Mouse (Mus musculus): Measurements from ENCODE around the gene Zgrf1. TPM values are rescaled to one million over a fixed set of nuclear protein-coding genes. Genes with fewer than 3 reads are reported as not detected.
A peak's percentile ranks its signal among the peaks of the same experiment; 100 is the strongest.

Zgrf1 gene
- polyA plus RNA-seq, 1 experiment from 2014 or later, result 7.0 TPM

DNA sequence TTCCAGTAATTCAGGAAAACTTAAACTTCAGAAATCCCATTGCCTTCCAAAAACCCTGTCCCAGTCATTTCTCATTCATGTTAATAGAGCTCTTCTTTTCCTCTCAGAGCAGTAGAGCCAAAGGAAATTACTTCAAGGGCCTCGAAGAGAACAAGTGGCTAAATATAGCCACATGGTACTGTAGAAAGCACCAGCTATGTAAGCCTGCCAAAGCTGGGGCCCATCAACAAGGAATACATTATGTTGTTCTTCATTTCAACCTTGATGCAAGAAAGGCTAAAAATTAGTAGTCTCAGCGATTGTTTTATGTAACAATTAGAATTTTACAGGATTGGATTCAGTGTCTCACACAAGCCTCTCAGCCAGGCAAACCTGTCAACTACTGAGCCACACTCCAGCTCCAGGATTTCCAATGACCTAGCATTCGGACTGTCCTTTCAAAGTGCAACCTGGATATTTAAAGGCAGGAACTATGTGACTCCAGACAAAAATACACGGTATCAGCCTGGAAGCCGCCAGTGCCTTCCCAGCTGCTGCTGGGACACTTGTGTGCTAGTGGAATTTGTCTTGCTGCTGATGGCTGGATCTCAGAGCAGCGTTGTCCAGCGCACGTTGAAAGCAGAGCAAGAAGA is 28.0 kb upstream of the Zgrf1 start:
- Histone ChIP-seq H3K27ac (ENCODE audit: low read length) (peak overlapping the region; percentile 98), H3K9me3 (replicated peaks; ENCODE audit: control insufficient read depth, low read length) (no peaks in the 10 kb centered on the region), H3K9ac (ENCODE audit: low read length) (peak overlapping the region; percentile 21), H3K36me3 (ENCODE audit: control insufficient read depth, insufficient read depth) (no peaks in the 10 kb centered on the region), H3K4me2 (ENCODE audit: low read depth, low read length) (peak overlapping the region; percentile 46), H3K4me3 (ENCODE audit: low read length) (no peak overlapping the region), H3K4me1 (ENCODE audit: control insufficient read depth, insufficient read depth, low read length) (peaks cover 22% of the 10 kb centered on the region), H3K27me3 (ENCODE audit: control insufficient read depth, insufficient read depth, low read length) (no peaks in the 10 kb centered on the region)
- WGBS, result 31% methylated on average over 8 of the region's 8 CpGs
- peak; percentile 88 for ATAC-seq (replicated peaks; ENCODE audit: extremely low read depth, insufficient read depth, low FRiP score)

DNA sequence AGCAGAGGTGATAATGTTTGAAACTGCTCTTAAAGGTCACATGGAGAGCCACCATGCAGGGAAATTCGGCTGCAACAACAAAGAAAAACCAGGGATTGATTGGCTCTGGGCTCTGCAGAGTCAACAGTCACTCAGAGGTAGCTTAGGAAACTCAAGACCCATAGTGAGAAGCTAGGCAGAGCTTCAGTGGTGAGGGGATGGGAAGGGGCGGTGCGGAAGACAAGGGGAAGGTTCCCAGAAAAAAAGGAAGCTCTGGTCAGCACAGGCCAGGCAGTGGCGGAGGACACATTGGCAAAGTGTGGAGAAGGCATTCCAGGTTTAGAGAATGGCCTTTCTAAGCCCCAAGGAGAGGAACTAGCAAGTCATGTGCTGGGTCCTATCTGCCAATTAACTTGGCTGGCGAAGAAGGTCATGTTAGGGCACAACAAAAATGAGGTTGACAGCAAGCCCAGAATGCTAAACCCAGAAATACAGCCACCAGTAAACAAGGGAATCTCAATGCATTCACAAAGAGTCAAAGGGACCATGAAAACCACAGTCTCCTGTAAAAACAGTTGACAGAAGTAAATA is 25.7 kb upstream of the Zgrf1 start:
- Histone ChIP-seq H3K4me3 (ENCODE audit: low read length) (no peak overlapping the region), H3K9me3 (replicated peaks; ENCODE audit: control insufficient read depth, low read length) (no peaks in the 10 kb centered on the region), H3K4me1 (ENCODE audit: control insufficient read depth, insufficient read depth, low read length) (peaks cover 11% of the 10 kb centered on the region), H3K4me2 (ENCODE audit: low read depth, low read length) (no peak overlapping the region), H3K27ac (ENCODE audit: low read length) (peak overlapping the region; percentile 65), H3K27me3 (ENCODE audit: control insufficient read depth, insufficient read depth, low read length) (no peaks in the 10 kb centered on the region), H3K36me3 (ENCODE audit: control insufficient read depth, insufficient read depth) (no peaks in the 10 kb centered on the region), H3K9ac (ENCODE audit: low read length) (no peak overlapping the region)
- WGBS, result 65% methylated on average over 5 of the region's 5 CpGs
- ATAC-seq (replicated peaks; ENCODE audit: extremely low read depth, insufficient read depth, low FRiP score), result no peak

DNA sequence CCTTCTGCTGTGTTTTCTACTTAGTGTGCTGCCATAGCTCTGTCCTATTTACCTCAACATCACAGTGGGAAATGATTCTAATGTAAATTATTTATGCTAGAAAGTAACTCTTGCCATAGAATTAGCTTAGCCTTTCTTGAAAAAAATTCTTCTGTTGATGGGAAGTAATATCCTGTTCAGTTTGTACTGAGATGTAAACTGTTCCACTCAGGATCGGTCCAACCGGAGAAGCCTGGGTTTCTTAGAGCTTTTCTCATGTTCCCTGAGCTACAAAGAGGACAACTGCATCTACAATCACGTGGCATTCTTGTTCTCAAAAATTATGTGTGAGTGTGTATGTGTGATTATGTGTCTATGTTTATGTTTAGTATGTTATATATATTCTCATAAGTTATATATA is 24.1 kb upstream of the Zgrf1 start:
- no peak overlapping the region for H3K4me2 ChIP-seq (ENCODE audit: low read depth, low read length)
- no peaks in the 10 kb centered on the region for H3K36me3 ChIP-seq (ENCODE audit: control insufficient read depth, insufficient read depth)
- no peak for ATAC-seq (replicated peaks; ENCODE audit: extremely low read depth, insufficient read depth, low FRiP score)
- no peaks in the 10 kb centered on the region for H3K9me3 ChIP-seq (replicated peaks; ENCODE audit: control insufficient read depth, low read length)
- H3K27me3 ChIP-seq (ENCODE audit: control insufficient read depth, insufficient read depth, low read length), result no peaks in the 10 kb centered on the region
- WGBS, result 84% methylated on average over 3 of the region's 3 CpGs
- H3K4me1 ChIP-seq (ENCODE audit: control insufficient read depth, insufficient read depth, low read length), result peaks cover 11% of the 10 kb centered on the region
- H3K4me3 ChIP-seq (ENCODE audit: low read length), result no peak overlapping the region
- no peak overlapping the region for H3K9ac ChIP-seq (ENCODE audit: low read length)
- H3K27ac ChIP-seq (ENCODE audit: low read length), result no peak overlapping the region

DNA sequence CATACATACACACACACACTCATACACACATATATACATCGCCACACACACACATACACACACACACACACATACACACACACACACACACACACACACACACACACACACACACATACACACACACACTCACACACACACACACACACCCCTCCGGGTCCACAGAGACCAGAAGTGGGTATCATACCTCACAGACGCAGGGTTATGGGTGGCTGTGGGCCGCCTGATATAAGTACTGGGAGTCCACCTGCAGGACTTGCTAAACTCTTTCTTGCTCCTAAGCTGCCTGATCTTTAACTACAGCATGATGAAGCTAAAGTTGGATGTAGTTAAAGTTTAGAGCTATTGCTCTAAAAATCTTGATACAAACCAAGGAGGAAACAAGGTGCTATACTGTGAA is 23.5 kb upstream of the Zgrf1 start:
- Histone ChIP-seq H3K27me3 (ENCODE audit: control insufficient read depth, insufficient read depth, low read length) (no peaks in the 10 kb centered on the region), H3K4me2 (ENCODE audit: low read depth, low read length) (no peak overlapping the region), H3K4me3 (ENCODE audit: low read length) (no peak overlapping the region), H3K9me3 (replicated peaks; ENCODE audit: control insufficient read depth, low read length) (no peaks in the 10 kb centered on the region), H3K27ac (ENCODE audit: low read length) (no peak overlapping the region), H3K36me3 (ENCODE audit: control insufficient read depth, insufficient read depth) (no peaks in the 10 kb centered on the region), H3K9ac (ENCODE audit: low read length) (no peak overlapping the region), H3K4me1 (ENCODE audit: control insufficient read depth, insufficient read depth, low read length) (peaks cover 9% of the 10 kb centered on the region)
- WGBS, result 69% methylated on average over 4 of the region's 4 CpGs
- no peak for ATAC-seq (replicated peaks; ENCODE audit: extremely low read depth, insufficient read depth, low FRiP score)

DNA sequence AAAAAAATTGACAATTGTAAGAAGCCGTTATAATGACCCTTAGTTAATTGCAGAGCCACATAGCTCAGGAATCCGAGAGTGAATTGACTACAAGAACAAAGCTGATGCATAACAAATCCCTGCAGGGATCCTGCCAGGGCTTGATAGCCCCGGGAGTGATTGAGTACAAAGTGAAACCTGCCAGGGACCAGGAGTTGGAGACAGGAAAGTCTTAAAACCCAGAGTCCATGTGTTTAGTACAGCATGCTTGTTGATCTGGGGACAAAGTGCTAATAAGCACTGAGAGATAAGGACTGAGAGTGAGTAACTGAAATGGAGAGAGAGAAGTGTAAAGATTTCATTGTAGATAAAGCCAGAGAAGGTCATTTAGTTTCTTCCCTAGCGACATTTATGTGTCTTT is 23.0 kb upstream of the Zgrf1 start:
- Histone ChIP-seq H3K27ac (ENCODE audit: low read length) (peak overlapping the region; percentile 47), H3K36me3 (ENCODE audit: control insufficient read depth, insufficient read depth) (no peaks in the 10 kb centered on the region), H3K27me3 (ENCODE audit: control insufficient read depth, insufficient read depth, low read length) (no peaks in the 10 kb centered on the region), H3K4me2 (ENCODE audit: low read depth, low read length) (0 out of 2 replicates have a peak overlapping the region, but pooled peaks have one; percentile 5), H3K4me1 (ENCODE audit: control insufficient read depth, insufficient read depth, low read length) (peaks cover 8% of the 10 kb centered on the region), H3K4me3 (ENCODE audit: low read length) (no peak overlapping the region), H3K9me3 (replicated peaks; ENCODE audit: control insufficient read depth, low read length) (no peaks in the 10 kb centered on the region), H3K9ac (ENCODE audit: low read length) (peak overlapping the region; percentile 33; the same call in 1 of the 2 replicates)
- no peak for ATAC-seq (replicated peaks; ENCODE audit: extremely low read depth, insufficient read depth, low FRiP score)
- 21% methylated on average over 4 of the region's 4 CpGs for WGBS

DNA sequence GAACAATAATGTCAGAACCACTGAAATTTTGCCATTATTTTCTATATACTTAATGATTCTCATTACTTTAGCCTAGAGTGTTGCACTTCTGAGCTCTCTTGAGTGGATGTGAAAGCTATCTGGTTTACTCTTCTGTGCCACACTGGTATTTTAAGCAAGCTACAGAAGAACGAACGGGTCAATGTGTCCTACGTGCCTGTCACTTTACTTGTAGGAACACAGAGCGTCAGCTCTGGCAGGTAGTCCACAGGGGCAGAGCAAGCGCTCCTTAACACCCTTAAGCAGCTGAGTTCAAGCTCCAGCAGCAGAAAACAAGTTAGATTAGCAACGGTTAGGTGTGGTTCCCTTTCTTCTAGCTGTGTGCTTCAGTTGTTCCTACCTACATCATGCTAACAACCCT is 14.1 kb upstream of the Zgrf1 start:
- peaks cover 19% of the 10 kb centered on the region; the same call in 1 of the 2 replicates for H3K36me3 ChIP-seq (ENCODE audit: control insufficient read depth, insufficient read depth)
- H3K4me1 ChIP-seq (ENCODE audit: control insufficient read depth, insufficient read depth, low read length), result peaks cover 9% of the 10 kb centered on the region; the same call in 1 of the 2 replicates
- peak overlapping the region; percentile 82 for H3K27ac ChIP-seq (ENCODE audit: low read length)
- no peaks in the 10 kb centered on the region for H3K9me3 ChIP-seq (replicated peaks; ENCODE audit: control insufficient read depth, low read length)
- ATAC-seq (replicated peaks; ENCODE audit: extremely low read depth, insufficient read depth, low FRiP score), result peak; percentile 94
- WGBS, result 56% methylated on average over 6 of the region's 6 CpGs
- H3K4me2 ChIP-seq (ENCODE audit: low read depth, low read length), result no peak overlapping the region
- H3K4me3 ChIP-seq (ENCODE audit: low read length), result no peak overlapping the region
- no peak overlapping the region for H3K9ac ChIP-seq (ENCODE audit: low read length)
- no peaks in the 10 kb centered on the region for H3K27me3 ChIP-seq (ENCODE audit: control insufficient read depth, insufficient read depth, low read length)

DNA sequence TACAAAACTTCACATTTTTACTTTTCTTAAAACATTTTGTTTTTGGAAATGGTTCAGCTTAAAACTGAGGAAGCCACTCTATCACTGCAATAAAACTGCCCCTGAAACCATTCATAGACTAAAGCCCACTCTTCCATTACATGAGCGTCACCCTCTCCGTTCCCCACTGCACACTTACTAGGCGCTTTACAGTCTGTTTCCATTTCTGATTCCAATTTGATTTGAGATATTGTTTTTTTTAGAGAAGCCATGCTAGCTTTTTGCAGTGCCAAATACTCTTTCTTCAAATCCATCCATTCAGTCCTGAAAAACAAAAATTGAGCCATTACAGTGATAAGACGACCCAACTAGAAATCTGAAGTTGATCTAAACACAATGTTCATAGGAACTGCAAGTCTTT is 9.3 kb upstream of the Zgrf1 start:
- H3K27me3 ChIP-seq (ENCODE audit: control insufficient read depth, insufficient read depth, low read length), result no peaks in the 10 kb centered on the region
- H3K27ac ChIP-seq (ENCODE audit: low read length), result no peak overlapping the region
- H3K9me3 ChIP-seq (replicated peaks; ENCODE audit: control insufficient read depth, low read length), result no peaks in the 10 kb centered on the region
- no peak overlapping the region for H3K4me2 ChIP-seq (ENCODE audit: low read depth, low read length)
- no peak overlapping the region for H3K9ac ChIP-seq (ENCODE audit: low read length)
- no peak for ATAC-seq (replicated peaks; ENCODE audit: extremely low read depth, insufficient read depth, low FRiP score)
- no peaks in the 10 kb centered on the region for H3K4me1 ChIP-seq (ENCODE audit: control insufficient read depth, insufficient read depth, low read length)
- peaks cover 26% of the 10 kb centered on the region for H3K36me3 ChIP-seq (ENCODE audit: control insufficient read depth, insufficient read depth)
- WGBS, result 86% methylated on average over 4 of the region's 4 CpGs
- H3K4me3 ChIP-seq (ENCODE audit: low read length), result no peak overlapping the region

DNA sequence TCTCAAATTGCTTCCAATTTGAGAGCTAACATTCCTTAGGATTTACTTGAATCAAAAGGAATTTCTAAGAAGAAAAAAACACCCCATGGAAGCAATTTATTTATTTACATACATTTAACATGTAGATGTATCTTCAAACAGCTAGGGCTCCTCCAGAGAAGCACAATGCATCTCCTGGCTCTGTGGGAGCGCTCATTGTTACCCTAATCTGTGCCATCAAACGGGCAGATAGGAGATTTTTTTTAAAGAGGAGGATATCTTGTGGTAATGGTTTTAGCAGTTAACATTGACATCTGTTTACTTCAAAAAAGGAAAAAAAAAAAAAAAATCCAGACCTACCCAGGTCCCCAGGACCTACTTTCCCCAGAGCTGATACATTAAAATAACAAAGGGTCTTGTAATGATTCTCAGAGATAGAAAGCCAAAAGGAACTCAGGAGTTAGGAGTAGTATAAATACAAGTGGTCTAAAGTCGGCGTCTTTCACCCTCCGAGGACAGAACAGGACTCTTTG is 8.6 kb upstream of the Zgrf1 start:
- no peaks in the 10 kb centered on the region for H3K27me3 ChIP-seq (ENCODE audit: control insufficient read depth, insufficient read depth, low read length)
- H3K4me3 ChIP-seq (ENCODE audit: low read length), result no peak overlapping the region
- no peak overlapping the region for H3K4me2 ChIP-seq (ENCODE audit: low read depth, low read length)
- WGBS, result 40% methylated on average over 5 of the region's 5 CpGs
- H3K9me3 ChIP-seq (replicated peaks; ENCODE audit: control insufficient read depth, low read length), result no peaks in the 10 kb centered on the region
- H3K36me3 ChIP-seq (ENCODE audit: control insufficient read depth, insufficient read depth), result peaks cover 26% of the 10 kb centered on the region
- H3K4me1 ChIP-seq (ENCODE audit: control insufficient read depth, insufficient read depth, low read length), result no peaks in the 10 kb centered on the region
- no peak overlapping the region for H3K9ac ChIP-seq (ENCODE audit: low read length)
- H3K27ac ChIP-seq (ENCODE audit: low read length), result no peak overlapping the region
- no peak for ATAC-seq (replicated peaks; ENCODE audit: extremely low read depth, insufficient read depth, low FRiP score)

DNA sequence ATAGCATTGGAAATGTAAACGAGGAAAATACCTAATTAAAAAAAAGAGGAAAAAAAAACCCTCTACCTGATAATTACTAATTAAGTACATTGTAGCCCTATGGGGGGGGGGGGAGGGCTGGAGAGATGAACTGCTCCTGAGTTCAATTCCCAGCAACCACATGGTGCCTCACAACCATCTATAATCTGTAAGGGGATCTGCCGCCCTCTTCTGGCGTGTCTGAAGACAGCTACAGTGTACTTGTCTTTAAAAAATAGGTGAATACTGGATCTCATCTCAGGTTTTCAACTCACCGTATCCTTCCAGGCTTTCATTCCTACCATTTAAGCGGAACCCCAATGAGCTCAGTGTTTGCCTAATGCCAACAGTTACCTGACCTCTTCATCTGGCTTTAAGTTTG is 5.4 kb upstream of the Zgrf1 start:
- no peaks in the 10 kb centered on the region for H3K9me3 ChIP-seq (replicated peaks; ENCODE audit: control insufficient read depth, low read length)
- no peak for ATAC-seq (replicated peaks; ENCODE audit: extremely low read depth, insufficient read depth, low FRiP score)
- H3K4me3 ChIP-seq (ENCODE audit: low read length), result no peak overlapping the region
- no peak overlapping the region for H3K4me2 ChIP-seq (ENCODE audit: low read depth, low read length)
- no peaks in the 10 kb centered on the region for H3K4me1 ChIP-seq (ENCODE audit: control insufficient read depth, insufficient read depth, low read length)
- no peaks in the 10 kb centered on the region for H3K27me3 ChIP-seq (ENCODE audit: control insufficient read depth, insufficient read depth, low read length)
- H3K9ac ChIP-seq (ENCODE audit: low read length), result no peak overlapping the region
- WGBS, result 50% methylated on average over 4 of the region's 5 CpGs
- H3K27ac ChIP-seq (ENCODE audit: low read length), result no peak overlapping the region
- H3K36me3 ChIP-seq (ENCODE audit: control insufficient read depth, insufficient read depth), result peaks cover 21% of the 10 kb centered on the region
